Mouse (Mus musculus) layer of hippocampus, adult 2 months (tissue): ENCODE results near the gene Batf3. TPM values are rescaled to one million over a fixed set of nuclear protein-coding genes. Genes with fewer than 3 reads are reported as not detected.

Experiments used
- DNase-seq, 2 experiments: peaks; one replicate each; pipeline ENCODE4 v3.0.0; 2022; ENCODE audit warnings: low spot score in 2 of 2
- H3K27ac ChIP-seq: fragments of 200-600 bp; 2 replicates; pipeline ENCODE4 v1.8.1; 2022
- H3K4me3 ChIP-seq: fragments of 200-600 bp; 2 replicates; pipeline ENCODE4 v1.8.1; 2022; ENCODE audit warnings: mild to moderate bottlenecking
- CTCF ChIP-seq: fragments of 200-600 bp; conservative IDR thresholded peaks from 2 replicates; pipeline ENCODE4 v1.8.1; 2022; ENCODE audit warnings: antibody characterized with exemption, mild to moderate bottlenecking, moderate library complexity
- long read RNA-seq, 2 experiments: library from polyadenylated mRNA; stranded (forward); transcript quantifications; one replicate each; pipeline ENCODE4 v2.0.0; 2021; ENCODE audit warnings: borderline mapping rate in 2 of 2
- total RNA-seq, 2 experiments: library from RNA; stranded (reverse); gene quantifications; 2 replicates each; pipeline ENCODE4 v1.2.3; 2021

Gene Batf3
- 1 to 10 TPM in 1 of 2 experiments, under 1 TPM in 1; 0.98 to 1.7 TPM for total RNA-seq
- long read RNA-seq, experiment 1, partial matches to known transcripts, result 0 of 1 reads
- long read RNA-seq, experiment 1, other reads (novel, unspliced or antisense), result 0 of 1 reads
- long read RNA-seq, experiment 2, result 0 reads

- TF ChIP-seq CTCF, result peak; percentile 75
- Histone ChIP-seq H3K4me3 (peak within 1 kb of the TSS; percentile 64), H3K27ac (no peak within 1 kb of the TSS)
- peak in 1 of 2 experiments; percentile 21 for DNase-seq
Measured at GRCm38 (mm10) chr1:191097802-191098747, at the start of gene Batf3. Batf3 (plus strand) TSS chr1:191097847.

- no peak for TF ChIP-seq CTCF
- H3K27ac ChIP-seq, result no peak overlapping the region
- no peak for DNase-seq
Measured at GRCm38 (mm10) chr1:191053555-191053954, 44.1 kb upstream of the Batf3 start.

GRCm38 (mm10) chr1:191054870-191055532 lies 42.6 kb upstream of the Batf3 start:
- H3K27ac ChIP-seq, result no peak overlapping the region
- H3K4me3 ChIP-seq, result no peak overlapping the region
- peak; percentile 39 for TF ChIP-seq CTCF
- no peak for DNase-seq

More at GRCm38 (mm10) chr1:191053555-191053954, 44.1 kb upstream of the Batf3 start:
- H3K4me3 ChIP-seq, result no peak overlapping the region

- no peak for DNase-seq
Measured at GRCm38 (mm10) chr1:191055533-191055873, 42.1 kb upstream of the Batf3 start.

GRCm38 (mm10) chr1:191057461-191057860 lies 40.2 kb upstream of the Batf3 start:
- TF ChIP-seq CTCF, result peak; percentile 26; the same call in 1 of the 2 replicates
- DNase-seq, result no peak
- Histone ChIP-seq H3K4me3 (no peak overlapping the region), H3K27ac (no peak overlapping the region)

More at GRCm38 (mm10) chr1:191055533-191055873, 42.1 kb upstream of the Batf3 start:
- no peak overlapping the region for H3K4me3 ChIP-seq
- TF ChIP-seq CTCF, result peak; percentile 15
- H3K27ac ChIP-seq, result no peak overlapping the region

- no peak for TF ChIP-seq CTCF
Measured at GRCm38 (mm10) chr1:191062241-191062780, 35.3 kb upstream of the Batf3 start.

GRCm38 (mm10) chr1:191062781-191063485 lies 34.7 kb upstream of the Batf3 start, which contains the start of the genes Tatdn3 and Nsl1:
Tatdn3 (minus strand) TSS chr1:191062932.
Nsl1 (plus strand) TSS chr1:191063012.
- TF ChIP-seq CTCF, result peak; percentile 52
- H3K4me3 ChIP-seq, result peak within 1 kb of the TSS; percentile 89
- H3K27ac ChIP-seq, result peak within 1 kb of the TSS; percentile 91
- peak; percentile 89 to 97 for DNase-seq

More at GRCm38 (mm10) chr1:191062241-191062780, 35.3 kb upstream of the Batf3 start:
- no peak for DNase-seq
- H3K4me3 ChIP-seq, result peak overlapping the region; percentile 89
- peak overlapping the region; percentile 91 for H3K27ac ChIP-seq

GRCm38 (mm10) chr1:191063700-191064099 lies 33.9 kb upstream of the Batf3 start:
- DNase-seq, result no peak
- no peak overlapping the region for H3K4me3 ChIP-seq
- H3K27ac ChIP-seq, result no peak overlapping the region
- TF ChIP-seq CTCF, result no peak

GRCm38 (mm10) chr1:191064535-191064934 lies 33.1 kb upstream of the Batf3 start:
- Histone ChIP-seq H3K27ac (no peak overlapping the region), H3K4me3 (no peak overlapping the region)
- no peak for TF ChIP-seq CTCF
- no peak for DNase-seq

GRCm38 (mm10) chr1:191065188-191065587 lies 32.5 kb upstream of the Batf3 start:
- no peak for TF ChIP-seq CTCF
- Histone ChIP-seq H3K27ac (no peak overlapping the region), H3K4me3 (no peak overlapping the region)
- no peak for DNase-seq

- no peak for DNase-seq
- H3K4me3 ChIP-seq, result no peak overlapping the region
- H3K27ac ChIP-seq, result no peak overlapping the region
- TF ChIP-seq CTCF, result peak; percentile 48
Measured at GRCm38 (mm10) chr1:191068377-191068776, 29.3 kb upstream of the Batf3 start.

- TF ChIP-seq CTCF, result no peak
- DNase-seq, result no peak
- Histone ChIP-seq H3K27ac (no peak overlapping the region), H3K4me3 (no peak overlapping the region)
Measured at GRCm38 (mm10) chr1:191070259-191070658, 27.4 kb upstream of the Batf3 start.
